Mouse (Mus musculus) sigmoid colon, adult 10 weeks (tissue): ENCODE results near the gene Fshb. TPM values are rescaled to one million over a fixed set of nuclear protein-coding genes. Genes with fewer than 3 reads are reported as not detected.

Experiments used
- polyA plus RNA-seq: library from polyadenylated mRNA; stranded (reverse); fragments of 350-450 nt; fragmentation: Illumina TruSeq; extraction: RNeasy Lipid Tissue Mini Kit (QIAGEN cat#74804); gene quantifications from one replicate; pipeline ENCODE4 v1.2.3, GENCODE M21; 2014; ENCODE audit warnings: low read depth, low replicate concordance

Fshb gene
- polyA plus RNA-seq: not detected

DNA sequence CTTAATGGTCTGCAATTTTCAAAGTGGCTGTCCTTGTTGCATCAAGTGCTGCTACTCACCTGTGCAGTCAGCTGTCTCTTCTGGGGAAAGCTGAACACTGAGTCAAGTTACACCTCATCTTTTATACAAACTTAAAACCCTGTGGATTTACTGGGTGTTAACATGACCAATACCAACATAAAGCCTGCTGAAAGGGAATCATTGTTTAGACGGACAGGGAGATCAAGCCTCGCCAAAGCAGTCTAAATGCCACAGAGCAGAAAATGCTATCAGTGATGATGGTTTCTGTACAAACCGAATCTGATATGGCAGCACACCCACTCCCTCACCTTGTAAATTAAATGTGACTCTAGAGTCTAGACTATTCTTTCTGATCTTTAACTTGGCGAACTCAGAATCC lies at the start of gene Fshb:
Gene Fshb, minus strand, starts transcription at position 101 of the 400 bp plus-strand sequence.

Other genes starting within 250 kb of the Fshb start
- gene Arl14ep, start 85.2 kb downstream of the Fshb start, polyA plus RNA-seq: 33.2 TPM
- gene Kcna4, start 231.0 kb upstream of the Fshb start, polyA plus RNA-seq: 0.19 TPM